Mouse (Mus musculus): Measurements from ENCODE around the gene Fyb2.

- no peak for TF ChIP-seq CTCF (IDR thresholded peaks at IDR 0.05; ENCODE audit: low read depth)
- TF ChIP-seq EP300 (IDR thresholded peaks at IDR 0.05; ENCODE audit: low read depth), result no peak
These were observed 12.1 kb downstream of the Fyb2 start for GRCm38 (mm10) chr4:104925383-104925782.

Data from liver, postnatal 0 days (tissue).